Mouse (Mus musculus): ENCODE data around the gene Smc2.
"Not testable (repeated sequence)": the region's sequence is repeated elsewhere in the genome, so short reads cannot be mapped to it uniquely, and the experiment has no call there.

The Smc2 gene

DNA sequence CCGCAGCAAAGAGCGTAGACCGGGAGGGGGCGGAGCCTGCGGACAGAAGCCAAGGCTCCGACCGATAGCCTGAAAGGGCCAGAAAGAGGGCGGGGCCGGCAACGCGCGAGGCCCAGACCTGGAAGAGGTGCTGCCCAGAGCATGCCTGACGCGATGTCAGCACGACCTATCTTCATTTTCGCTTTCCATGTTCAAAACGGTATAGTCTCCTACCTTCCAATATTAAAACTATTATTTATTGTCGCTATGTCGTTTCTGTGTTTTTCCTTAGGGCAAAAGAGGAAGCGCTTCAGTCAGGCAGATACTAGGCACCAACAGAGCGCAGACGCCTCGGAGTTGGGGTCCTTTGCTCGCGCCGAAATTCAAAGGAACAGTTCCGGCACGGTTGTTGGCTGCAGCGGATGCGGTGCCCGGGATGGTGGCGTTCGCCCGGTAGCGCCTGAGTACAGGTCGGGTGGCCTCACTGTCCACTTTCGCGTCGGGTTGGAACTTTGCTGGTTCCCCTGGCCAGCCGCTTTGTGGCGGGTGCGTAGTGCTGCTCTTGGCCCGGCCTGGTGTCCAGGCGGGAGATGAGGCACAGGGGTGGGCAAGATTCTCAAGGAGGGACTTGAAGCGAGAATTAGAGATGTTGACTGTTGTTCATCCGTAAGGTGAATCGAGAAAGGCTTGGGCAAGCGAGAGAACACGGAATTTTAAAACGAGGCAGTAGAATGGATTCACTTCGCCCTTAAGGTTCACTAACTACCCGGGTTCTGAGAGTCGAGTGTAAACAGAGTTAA, at the start of gene Smc2:
Gene Smc2, plus strand, starts transcription at position 358 of the 779 bp plus-strand sequence.
- no peak for TF ChIP-seq GATA4 (IDR thresholded peaks at IDR 0.05; ENCODE audit: insufficient replicate concordance, low read length)

DNA sequence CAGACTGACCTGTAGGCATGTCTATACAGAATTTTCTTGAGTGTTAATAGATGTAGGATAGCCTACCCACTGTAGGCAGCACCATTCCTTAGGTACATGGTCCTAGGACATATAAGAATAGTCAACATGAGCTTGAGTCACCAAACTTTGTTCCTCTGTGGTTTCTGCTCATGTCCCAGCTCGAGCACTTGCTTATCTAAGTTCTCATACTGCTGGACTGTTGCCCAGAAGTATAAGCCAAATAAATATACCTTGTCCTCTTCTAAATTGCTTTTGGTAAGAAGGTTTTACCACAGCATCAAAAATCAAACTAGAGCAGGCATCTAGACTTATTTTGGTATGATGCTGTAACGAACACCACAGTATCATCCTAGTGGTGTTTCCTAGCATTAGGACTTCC, 27.5 kb upstream of the Smc2 start:
- no peak for TF ChIP-seq GATA4 (IDR thresholded peaks at IDR 0.05; ENCODE audit: insufficient replicate concordance, low read length)

DNA sequence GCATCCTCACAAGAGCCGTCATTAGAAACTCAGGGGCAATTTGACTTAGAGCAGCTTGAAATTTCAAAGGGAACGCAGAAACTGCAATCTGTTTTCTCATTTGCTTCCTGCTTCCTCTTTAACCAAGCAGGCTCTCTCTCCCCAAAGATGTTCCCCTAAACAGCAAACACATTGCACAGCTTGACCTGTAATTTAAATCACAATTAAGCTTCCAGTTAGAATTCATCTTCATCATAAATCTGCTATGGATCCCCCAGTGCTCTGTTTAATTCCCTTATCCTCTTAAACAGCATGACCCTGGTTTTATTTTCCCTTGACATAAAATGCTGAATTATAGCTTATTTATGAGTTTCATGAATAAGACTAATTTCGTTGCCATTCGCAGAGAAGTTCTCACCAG, 15.4 kb upstream of the Smc2 start:
- TF ChIP-seq GATA4 (IDR thresholded peaks at IDR 0.05; ENCODE audit: insufficient replicate concordance, low read length) = no peak

DNA sequence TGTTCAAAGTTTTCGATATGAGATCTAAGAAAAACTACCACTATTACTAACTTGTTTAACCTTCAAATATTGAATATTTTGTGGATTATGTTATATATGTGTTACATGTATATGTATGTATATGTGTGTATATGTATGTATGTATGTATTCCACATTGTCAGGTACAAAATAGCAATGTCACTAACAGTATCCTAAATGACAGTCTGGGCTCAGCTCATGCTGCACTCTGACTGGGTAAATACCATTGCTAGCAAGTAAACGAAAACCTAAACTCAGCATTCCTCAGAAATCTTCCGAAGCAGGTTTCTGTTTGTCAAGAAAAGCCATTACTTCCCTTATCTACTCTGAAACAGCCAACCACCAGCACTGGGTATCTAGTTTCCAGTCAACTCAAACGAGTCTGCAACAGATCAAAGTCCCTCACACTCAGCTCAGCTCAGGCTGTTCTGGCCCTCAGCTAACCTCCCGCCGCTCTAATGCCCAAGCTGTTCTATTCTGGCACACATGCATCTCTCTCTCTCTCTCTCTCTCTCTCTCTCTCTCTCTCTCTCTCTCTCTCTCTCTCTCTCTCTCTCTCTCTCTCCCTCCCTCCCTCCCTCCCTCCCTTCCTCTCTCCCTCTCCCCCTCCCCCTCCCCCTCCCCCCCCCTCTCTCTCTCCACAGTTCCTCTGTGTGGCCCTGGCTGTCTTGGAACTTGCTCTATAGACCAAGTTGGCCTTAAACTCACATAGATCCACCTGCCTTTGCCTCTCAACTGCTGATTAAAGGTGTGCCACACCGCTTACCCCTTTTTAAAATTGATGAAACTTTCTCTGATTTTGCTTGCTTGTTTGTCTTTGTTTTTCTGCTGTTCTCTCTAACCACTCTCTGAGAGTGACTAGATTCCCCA, 9.5 kb upstream of the Smc2 start:
- no peak for TF ChIP-seq GATA4 (IDR thresholded peaks at IDR 0.05; ENCODE audit: insufficient replicate concordance, low read length)

DNA sequence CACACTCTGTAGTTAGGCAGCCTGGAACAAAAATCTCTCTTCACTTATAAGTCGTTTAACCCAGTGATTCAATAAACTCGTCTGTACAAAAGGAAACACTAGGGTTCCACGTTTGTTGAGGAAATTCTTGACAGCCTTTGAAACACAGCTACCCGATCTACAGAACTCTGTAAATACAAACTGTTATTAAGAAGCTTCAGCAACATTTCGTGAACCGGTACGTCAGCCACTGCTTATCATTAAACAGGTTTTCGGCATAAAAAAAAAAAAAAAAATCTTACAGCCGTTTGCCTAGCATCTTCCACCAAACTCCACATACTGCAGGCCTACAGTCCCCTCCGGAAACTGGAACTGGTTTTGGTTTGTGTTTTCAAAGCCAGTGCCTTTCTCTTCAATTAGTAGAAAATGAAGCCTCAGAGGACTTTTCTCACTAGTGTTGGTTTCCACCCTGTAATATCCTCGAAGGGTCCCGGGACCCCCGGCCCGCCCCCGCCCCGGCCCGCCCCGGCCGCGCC, 615 bp upstream of the Smc2 start:
- TF ChIP-seq GATA4 (IDR thresholded peaks at IDR 0.05; ENCODE audit: insufficient replicate concordance, low read length) = no peak

DNA sequence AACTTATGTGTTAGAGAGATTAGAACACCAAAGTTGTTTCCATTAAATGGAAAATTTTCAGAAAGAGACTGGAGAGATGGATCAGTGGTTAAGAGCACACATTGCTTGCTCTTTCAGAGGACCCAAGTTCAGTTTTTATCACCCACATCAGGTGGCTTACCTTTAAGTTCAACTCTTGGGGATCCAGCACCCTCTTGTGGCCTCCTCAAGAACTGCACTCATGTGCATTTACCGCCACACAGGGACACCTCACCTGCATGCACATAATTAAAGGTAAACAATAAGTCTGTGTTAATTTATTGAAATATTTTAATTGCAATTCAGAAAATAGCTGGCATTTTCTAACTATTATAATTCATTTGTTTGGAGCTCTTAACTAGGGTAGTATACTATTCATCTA, 20.7 kb downstream of the Smc2 start:
- TF ChIP-seq GATA4 (IDR thresholded peaks at IDR 0.05; ENCODE audit: insufficient replicate concordance, low read length) = no peak

DNA sequence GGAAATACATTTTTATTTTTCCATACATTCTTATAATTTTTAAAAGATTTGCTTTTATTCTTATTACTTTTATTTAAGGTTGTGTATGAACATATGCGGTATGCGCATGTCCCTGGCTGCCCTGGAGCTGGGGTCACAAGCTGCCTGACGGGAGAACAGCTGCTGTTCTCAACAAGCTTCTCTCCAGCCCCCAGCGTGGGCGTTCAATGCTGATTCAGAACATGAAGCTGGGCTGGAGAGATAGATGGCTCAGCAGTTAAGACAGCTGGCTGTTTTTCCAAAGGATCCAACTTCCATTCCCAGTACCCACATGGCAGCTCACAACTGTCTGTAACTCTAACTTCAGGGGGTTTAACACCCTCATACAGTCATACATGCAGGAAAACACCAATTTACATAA, 22.3 kb downstream of the Smc2 start:
- no peak for TF ChIP-seq GATA4 (IDR thresholded peaks at IDR 0.05; ENCODE audit: insufficient replicate concordance, low read length)

DNA sequence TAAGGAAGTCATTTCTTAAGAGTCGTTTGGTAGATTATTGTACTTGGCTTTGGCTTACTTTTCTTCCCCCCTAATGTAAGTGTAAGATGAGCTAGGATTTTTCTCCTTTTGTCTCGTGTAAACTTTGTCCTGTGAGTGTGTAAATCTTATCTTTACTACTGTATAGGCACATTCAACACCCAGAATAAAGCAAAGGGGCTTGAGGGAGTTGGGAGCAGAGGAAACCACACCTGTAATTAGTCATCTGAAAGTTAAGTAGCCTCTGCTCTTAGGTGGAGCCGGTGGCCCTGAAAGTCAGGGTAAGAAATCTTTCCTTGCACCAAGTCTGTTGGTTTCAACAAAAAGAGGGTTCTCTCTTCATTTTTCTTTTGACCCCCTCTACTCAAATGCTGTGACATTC, 34.4 kb downstream of the Smc2 start:
- no peak for TF ChIP-seq GATA4 (IDR thresholded peaks at IDR 0.05; ENCODE audit: insufficient replicate concordance, low read length)

DNA sequence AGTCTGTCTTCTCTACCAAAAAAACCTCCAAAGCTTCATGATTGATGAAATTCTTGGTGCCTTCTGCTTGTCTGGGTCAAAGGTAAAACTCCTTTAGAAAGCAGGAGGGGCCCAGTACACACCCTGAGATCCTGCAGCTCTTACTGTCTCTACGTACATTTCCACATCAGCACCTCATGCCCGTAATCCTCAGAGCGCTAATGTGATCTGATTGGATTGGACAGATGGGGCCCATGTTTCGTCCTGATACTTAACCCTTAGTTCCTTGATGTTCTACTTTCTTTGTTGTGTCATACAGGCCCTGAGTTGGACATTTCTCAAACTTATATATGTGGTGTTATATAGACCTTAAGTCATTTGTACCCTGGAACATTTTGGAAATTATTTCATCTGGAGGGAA, 48.4 kb downstream of the Smc2 start:
- TF ChIP-seq GATA4 (IDR thresholded peaks at IDR 0.05; ENCODE audit: insufficient replicate concordance, low read length) = no peak

DNA sequence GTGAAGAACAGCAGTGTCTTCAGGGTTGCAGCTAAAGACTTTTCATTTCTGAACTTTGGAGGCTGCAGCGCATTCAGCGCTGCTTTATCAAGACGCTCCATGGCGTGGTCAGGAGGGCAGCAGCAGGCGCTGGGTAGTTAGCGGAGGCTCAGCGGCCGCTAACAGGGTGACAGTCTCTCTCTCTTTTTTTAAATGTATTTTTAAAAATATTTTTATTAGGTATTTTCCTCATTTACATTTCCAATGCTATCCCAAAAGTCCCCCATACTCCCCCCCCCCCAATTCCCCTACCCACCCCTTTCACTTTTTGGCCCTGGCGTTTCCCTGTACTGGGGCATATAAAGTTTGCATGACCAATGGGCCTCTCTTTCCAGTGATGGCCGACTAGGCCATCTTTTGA, 58.1 kb downstream of the Smc2 start, which contains the start of gene Vma21-ps:
Gene Vma21-ps, minus strand, starts transcription at position 101 of the 400 bp plus-strand sequence.
- TF ChIP-seq GATA4 (IDR thresholded peaks at IDR 0.05; ENCODE audit: insufficient replicate concordance, low read length) = not testable (repeated sequence)

DNA sequence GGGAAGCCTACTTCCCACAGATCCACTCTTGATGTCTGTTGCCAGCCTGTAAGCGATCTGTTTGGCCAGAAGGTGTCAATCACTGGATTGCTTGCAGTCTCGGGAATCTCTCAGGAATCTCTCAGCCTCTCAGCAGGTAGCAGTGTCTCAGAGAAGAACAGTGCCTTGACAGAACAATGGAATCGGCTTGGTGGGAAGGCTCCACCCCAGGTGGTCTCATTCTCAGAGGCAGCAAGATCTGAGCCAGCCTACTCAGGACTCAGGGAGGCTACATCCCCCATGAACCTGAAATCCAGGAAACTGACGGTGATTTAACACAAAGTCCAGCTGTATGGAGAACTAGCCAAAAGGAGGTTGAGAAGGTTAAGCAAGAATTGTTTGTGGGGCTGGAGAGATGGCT, 78.5 kb downstream of the Smc2 start:
- TF ChIP-seq GATA4 (IDR thresholded peaks at IDR 0.05; ENCODE audit: insufficient replicate concordance, low read length) = no peak

DNA sequence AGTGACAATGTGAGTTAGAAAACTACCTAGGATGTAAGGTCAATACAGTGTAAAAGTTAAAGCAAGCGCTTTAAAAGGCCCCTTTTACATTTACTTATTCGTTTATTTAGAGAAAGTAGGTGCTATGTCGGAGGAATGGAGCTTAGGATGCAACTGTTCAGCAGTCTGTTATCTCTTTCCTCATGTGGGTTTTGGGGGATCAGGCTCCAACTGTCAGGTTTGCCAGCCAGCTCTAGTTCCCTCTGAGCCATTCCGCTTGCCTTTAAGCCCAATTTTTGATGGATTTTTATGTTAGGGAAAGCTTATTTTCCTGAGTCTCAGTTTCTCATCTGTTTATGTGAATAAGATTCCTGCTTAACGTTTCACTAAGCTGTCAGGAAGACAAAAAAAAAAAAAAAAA, 80.3 kb downstream of the Smc2 start:
- TF ChIP-seq GATA4 (IDR thresholded peaks at IDR 0.05; ENCODE audit: insufficient replicate concordance, low read length) = no peak

DNA sequence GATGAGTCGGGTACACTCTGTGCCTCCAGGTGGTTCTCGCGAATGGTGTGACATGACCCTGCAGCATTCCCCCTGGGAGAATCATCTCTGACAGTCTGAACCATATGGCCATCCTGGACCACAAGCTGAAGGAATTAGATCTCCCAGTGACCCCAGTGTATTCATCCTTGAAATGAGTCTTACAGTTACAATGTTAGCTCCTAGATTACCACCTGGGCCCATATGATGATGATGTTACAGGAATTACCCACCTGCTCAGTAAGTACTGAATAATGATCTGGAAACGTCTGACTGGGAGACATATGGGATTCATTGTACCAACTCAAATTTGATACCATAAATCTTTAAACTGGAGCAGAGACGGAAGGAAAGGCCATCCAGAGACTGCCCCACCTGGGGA, 87.4 kb downstream of the Smc2 start:
- no peak for TF ChIP-seq GATA4 (IDR thresholded peaks at IDR 0.05; ENCODE audit: insufficient replicate concordance, low read length)

DNA sequence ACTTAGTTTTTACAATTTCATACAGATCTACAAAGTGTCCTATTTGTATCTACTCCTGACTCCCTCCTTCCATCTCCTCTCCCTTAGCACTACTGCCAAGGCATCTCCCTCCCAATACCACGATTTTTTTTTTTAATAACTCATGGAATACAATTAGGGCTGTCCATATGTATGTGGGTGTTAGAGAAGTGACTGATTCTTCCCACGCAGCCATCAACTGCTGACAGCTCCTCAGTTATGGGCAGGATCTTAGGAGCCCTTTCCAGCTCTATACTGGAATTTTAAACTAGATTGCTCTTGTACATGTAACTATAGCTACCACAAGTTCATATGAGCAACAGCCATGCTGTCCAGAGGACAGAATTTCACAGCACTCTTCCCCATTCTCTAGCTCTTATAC, 91.6 kb downstream of the Smc2 start:
- no peak for TF ChIP-seq GATA4 (IDR thresholded peaks at IDR 0.05; ENCODE audit: insufficient replicate concordance, low read length)
